Mouse (Mus musculus): ENCODE measurements around the gene Lmntd1.

Lmntd1 gene

DNA sequence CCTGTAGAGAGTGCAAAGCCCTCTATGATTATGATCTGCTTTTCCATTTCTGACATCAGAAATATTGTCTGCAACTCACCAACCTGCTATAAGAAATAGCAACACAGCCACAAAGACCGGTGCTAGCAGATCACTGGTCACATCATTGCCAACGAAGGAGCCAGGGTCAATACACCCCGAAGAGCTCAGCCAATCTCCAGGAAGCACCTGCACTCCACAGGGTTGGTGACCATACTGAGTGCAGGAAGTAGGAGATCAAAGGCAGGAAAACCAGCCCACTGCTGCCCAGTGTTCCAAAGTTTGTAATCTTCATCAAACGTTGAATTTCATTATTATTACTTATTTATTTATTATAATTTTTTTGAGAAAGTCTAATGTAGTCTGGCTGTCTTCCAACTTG, 9.5 kb downstream of the Lmntd1 start:
- no peak for DNase-seq

DNA sequence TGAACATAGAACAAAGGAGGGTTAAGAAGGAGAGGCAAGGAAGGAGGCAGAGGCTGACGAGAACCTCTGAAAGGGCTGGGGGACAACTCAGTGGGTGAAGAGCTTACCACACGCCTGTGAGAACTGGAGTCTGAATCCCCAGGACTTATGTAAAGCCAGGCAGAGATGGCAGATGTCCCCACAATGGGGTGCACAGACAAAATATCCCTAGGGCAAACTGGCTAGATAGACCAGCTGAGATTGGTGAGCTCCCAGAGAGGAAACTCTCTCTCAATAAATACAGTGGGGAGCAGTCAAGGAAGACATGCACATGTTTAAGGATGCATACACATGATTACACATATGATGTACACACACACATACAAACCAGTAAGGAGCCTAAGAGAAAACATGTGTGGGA, 10.0 kb downstream of the Lmntd1 start:
- no peak for DNase-seq

DNA sequence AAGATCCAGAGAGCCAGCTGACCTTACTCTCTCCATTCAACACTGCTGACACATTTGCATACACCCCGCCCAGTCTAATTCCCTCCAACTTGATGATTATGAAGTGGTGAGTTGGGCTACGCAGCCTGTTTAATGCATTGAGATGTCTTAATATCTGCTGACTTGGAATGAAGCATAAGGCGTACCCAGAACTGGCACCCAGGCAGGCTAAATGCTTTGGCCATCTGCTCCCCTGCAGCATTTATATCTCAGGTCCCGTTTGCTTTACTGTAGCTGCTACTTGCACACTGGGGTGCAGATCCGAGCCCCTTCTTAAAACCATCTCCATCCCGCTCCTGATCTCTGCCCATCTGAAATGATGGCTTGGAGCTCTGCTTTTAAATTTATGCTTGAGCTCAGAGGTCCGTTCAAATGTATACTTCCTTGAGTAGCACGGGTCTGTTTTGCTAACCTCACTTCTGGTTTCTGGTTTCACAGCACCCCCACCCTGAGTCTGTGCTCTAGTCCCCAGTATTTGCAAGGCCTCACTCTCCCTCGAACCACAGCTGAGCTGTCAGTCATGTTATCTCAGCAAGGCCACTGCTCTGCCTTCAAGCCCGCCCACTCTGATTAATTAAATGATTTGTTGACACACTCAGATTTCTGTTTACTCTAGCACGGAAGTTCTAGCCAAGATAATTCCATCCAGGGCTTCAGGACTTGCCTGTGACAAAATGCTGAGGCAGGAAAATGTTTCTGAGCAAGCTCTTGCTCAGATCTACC, 15.1 kb downstream of the Lmntd1 start:
- DNase-seq = peak; percentile 23

GRCm38 (mm10) chr6:145595905-145596304, 18.2 kb downstream of the Lmntd1 start:
- DNase-seq = no peak

DNA sequence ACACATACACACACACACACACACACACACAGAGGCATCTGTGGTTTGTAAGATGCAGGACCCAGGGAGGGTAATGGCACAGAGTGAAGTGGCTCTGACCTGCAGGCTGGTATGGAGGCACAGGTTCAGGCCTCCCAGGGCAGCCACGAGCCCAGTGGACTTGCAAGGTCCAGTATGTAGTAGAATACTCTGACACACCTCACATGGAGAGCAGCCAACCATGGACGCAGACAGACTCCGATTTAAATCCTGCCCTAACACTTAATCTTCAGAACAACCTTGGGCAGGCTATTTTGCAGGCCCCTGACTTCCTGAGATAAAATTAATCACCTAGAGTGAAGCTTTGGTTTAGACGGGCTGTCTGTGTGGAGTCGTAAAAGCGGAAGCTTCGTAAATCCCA, 20.1 kb downstream of the Lmntd1 start:
- DNase-seq = no peak

DNA sequence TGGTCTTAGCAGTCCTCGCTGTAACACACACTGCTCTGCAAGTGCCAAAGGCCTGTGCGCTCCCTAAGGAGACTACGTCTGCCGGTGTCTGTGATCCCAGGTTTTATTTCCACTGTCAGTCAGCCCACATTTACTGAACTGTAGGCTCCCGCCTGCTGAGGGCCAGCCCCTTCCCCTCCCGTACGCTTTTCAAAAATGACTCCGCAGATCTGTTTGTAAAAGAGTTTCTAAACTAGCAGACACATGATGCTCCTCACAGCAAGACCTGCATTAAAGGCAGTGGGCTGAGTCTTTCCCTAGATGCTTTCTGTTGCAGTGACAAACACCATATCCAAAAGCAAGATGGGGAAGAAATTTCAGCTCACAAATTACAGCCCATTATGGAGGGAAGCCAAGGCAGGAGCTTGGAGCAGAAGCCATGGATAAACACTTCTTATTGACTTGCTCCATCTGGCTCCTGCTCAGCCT, 21.6 kb downstream of the Lmntd1 start:
- DNase-seq = no peak

- no peak for DNase-seq
These were observed 22.1 kb downstream of the Lmntd1 start for GRCm38 (mm10) chr6:145592036-145592435.

DNA sequence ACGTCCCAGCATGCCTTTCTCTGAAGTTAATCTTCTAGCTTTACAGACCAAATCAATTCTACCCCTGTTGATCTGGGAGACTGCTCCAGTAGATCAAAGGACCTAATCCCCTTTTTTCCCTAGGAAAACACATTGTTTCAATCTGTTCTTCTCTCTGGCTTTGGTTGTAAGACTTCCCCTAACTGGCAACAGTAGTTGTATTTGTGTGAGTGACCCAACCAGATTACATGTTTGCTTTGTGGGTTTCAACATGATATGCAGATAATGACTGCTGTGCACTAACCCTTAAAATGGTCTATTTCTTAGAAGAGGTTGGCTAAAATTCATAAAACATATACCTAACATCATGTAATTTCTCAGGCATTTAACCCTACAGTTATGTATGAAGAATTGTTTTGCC, 22.5 kb downstream of the Lmntd1 start:
- DNase-seq = no peak

DNA sequence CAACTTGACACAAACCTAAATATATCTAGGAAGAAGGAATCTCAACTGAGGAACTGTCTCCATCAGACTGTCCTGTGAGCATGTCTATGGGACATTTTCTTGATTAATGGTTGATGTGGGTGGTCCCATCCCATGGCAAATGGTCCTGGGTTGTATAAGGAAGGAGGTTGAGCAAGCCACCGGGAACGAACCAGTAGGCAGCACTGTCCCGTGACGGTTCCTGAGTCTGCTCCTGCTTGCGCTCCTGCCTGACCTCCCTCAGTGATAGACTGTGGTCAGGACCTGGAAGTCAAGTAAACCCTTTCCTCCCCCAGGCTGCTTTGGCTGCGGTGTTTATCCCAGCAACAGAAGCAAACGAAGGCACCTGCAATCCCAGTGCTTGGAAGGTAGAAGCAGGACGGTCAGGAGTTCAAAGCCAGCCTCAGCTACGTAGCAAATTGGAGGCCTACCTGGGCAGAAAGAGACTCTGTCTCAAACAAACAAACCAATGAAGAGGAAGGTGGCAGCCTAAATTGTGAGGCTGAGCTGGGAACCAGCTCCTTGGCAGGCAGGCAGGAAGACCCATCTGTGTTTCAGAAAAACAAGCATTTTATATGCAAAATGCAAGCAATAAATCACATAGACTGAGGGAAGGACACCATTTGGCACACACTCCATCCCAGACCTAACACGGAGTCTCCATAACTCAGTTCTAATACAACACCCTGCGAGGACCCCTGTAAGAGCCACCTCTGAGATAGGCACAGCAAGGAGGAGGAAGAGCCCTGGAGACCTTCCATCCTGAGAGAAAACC, 23.4 kb downstream of the Lmntd1 start:
- DNase-seq = no peak

- DNase-seq = no peak
These were observed 28.8 kb downstream of the Lmntd1 start for GRCm38 (mm10) chr6:145585052-145585973.

GRCm38 (mm10) chr6:145581366-145582170, 32.6 kb downstream of the Lmntd1 start:
- peak; percentile 19 for DNase-seq

DNA sequence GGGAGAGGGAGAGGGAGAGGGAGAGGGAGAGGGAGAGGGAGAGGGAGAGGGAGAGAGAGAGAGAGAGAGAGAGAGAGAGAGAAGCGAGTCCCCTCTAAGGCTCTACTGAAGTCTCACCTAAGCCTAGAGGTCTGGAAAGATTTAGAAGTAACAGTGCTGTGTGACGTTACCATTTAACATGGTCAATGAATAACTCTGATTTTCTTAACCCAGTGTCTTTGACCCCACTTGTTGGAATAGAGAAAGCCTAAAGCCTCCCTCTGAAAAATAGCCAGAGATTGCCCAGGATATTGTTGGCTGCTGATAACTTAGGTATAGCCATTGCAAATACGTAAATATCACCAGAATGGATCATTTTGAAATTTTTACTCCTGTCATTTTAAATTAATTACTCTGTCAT, 34.4 kb downstream of the Lmntd1 start:
- peak; percentile 54 for DNase-seq

DNA sequence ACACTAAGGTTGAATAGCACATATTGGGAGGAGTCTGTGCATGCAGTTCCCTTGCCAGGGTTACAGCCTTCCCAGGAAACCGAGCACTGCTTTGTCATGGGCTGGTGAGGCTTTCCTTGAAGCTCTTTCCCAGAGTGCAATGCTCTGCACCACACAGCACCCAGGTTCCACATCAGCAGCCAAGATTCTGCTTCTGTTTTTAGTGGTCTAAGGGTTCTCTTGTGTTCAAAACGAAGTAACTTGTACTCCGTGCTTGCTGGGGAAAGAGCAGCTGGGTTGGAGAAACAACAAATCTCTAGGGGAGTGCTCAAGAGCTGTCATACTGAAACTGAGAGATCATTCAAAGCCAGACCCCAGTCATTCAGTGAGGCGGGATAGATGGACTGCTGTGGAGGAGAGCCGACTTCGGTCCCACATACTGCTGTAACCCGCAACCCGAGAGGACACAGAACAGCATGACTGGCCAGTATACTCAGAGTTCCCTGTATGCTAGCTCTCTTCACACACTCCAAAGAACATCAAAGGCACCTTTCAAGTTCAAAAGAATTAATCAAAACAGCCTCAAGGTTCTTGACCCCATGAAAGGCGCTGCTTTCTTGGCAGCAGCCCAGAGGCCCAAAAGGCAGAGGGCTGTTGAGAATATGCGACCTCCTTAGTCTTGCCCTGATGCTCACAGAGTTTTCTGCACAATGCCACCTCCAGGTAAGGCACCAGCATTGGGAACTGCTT, 35.5 kb downstream of the Lmntd1 start:
- peak; percentile 55 for DNase-seq

- no peak for DNase-seq
These were observed 37.4 kb downstream of the Lmntd1 start for GRCm38 (mm10) chr6:145576762-145577161.

DNA sequence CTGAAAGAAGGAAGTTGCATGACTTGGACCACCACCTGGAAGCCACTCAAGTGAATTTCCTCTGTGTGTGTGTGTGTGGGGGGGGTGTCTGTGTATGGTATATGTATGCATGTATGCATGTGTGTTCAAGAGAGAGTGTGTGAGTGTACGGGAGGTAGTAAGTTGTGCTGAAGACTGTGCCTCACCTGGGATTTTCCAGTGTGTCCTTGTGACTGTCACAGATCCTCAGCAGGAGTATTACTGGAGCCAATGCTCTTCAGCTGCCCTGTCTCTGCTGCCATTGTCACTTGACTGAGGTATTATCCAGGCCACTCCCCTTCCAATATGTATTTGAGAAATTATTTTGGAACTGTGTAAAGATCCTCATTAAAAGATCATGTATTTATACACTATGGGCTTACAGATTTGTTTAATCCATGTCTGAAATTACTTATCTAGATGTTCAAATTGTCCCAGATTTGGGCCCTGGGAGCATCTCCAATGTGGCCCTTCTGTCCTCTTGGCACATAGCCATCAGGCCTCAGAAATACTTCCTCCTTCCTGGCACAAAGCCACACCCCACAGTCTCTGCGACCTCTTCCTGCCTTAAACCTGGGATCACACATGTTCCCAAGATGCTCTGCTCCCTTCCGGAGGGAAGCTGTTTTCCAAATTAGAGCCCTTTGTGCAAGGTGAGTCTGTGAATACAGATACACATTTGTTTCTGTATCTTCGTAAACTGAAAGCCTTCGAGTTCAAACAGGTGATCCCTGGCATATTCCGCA, 40.7 kb downstream of the Lmntd1 start:
- DNase-seq = no peak

GRCm38 (mm10) chr6:145568701-145569100, 45.4 kb downstream of the Lmntd1 start:
- no peak for DNase-seq

DNA sequence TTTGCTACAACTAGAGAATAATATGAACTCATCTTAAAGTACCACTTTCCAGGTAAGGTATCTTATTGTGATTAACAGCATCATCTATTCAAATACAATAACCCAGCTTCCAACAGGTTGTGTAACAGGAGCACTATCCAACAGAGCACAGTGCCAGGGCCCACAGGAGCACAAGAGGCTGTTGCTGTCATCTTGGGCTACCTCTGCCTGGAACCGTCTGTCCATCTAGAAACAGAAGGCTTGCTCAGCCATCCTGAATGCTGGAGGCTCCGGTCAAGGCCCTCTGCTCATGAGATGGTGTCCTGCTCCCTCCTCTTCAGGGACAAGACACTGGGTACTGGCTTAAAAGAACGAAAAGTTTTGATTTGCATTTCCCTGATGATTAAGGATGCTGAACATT, 46.3 kb downstream of the Lmntd1 start:
- no peak for DNase-seq

GRCm38 (mm10) chr6:145567296-145567695, 46.8 kb downstream of the Lmntd1 start:
- DNase-seq = no peak

GRCm38 (mm10) chr6:145565663-145566062, 48.5 kb downstream of the Lmntd1 start:
- no peak for DNase-seq

DNA sequence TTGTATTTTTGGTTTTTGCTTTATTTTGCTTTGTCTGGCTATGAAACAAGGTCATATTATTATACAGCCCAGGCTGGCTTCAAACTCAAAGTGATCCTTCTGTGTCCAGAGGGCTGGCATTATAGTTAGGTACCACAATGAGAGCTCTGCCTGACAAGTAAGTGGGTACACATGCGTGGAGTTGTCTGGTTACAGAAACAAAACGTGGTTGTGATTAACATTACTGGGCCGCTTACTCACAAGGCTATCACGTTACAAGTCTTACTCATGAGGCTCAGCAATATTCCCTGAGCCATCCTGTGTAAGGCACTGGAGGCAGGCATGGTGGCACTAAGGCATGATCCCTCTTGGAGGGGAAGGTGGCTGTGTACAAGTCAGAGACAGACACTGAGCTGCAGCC, 49.4 kb downstream of the Lmntd1 start:
- DNase-seq = no peak
